Mouse (Mus musculus) sigmoid colon, adult 10 weeks (tissue): ENCODE measurements around the gene 4930469K13Rik. TPM values are rescaled to one million over a fixed set of nuclear protein-coding genes. Genes with fewer than 3 reads are reported as not detected.

Experiments
- polyA plus RNA-seq: library from polyadenylated mRNA; stranded (reverse); fragments of 350-450 nt; fragmentation: Illumina TruSeq; extraction: RNeasy Lipid Tissue Mini Kit (QIAGEN cat#74804); gene quantifications from one replicate; pipeline ENCODE4 v1.2.3, GENCODE M21; 2014; ENCODE audit warnings: low read depth, low replicate concordance

Gene 4930469K13Rik
- not detected for polyA plus RNA-seq

GRCm38 (mm10) chr11:34098422-34098821 is at the start of gene 4930469K13Rik:
4930469K13Rik (minus strand) TSS chr11:34098554.

DNA sequence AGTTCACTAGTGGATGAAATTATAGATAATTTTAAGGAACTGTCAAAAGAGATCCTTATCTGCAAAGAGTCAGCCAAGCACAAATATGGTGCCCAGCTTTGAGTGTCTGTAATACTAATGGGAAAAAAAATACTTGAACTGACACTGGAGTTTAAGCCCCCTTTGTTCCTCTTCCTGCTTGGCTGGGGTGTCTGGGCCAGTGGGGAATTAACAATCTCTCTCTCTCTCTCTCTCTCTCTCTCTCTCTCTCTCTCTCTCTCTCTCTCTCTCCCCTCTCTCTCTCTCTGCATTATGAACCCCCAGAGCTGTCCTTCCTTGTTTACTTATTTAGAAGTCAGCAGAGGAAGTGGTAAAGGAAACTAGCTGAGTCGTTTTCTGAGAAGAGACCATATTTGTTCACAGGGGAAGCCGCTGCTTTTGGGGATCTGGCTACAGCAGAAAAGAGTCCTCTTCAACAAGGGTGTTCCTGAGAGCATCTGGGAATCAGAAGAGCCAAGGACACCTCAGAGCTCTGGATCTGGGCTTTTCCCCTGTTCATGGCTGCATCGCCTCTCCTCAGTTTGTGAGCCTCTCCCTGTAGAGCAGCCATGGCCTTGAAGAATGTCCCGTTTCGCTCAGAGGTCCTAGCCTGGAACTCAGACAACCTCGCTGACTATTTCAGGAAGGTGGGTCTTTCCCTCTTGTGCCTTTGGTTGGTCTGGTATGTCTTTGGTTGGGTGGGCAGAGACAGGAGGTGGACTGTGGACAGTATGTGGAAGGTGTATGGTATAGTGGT is 51.4 kb downstream of the 4930469K13Rik start, which contains the start of gene Lcp2:
TSS of gene Lcp2 (plus strand) at position 154 of the 775 bp plus-strand sequence.

GRCm38 (mm10) chr11:33992938-33993337 is 105.4 kb downstream of the 4930469K13Rik start, which contains the start of gene Kcnip1:
Kcnip1 (minus strand) TSS chr11:33993152.

GRCm38 (mm10) chr11:33962688-33963407 is 135.5 kb downstream of the 4930469K13Rik start, which contains the start of gene Kcnmb1:
Kcnmb1 (plus strand) TSS chr11:33963013.

Other genes with a start within 250 kb of the 4930469K13Rik start
- 13.4 TPM for gene Kcnmb1, start 135.5 kb downstream of the 4930469K13Rik start, polyA plus RNA-seq
- gene Kcnip1, start 105.4 kb downstream of the 4930469K13Rik start, polyA plus RNA-seq = 2.8 TPM
- gene Lcp2, start 51.6 kb downstream of the 4930469K13Rik start, polyA plus RNA-seq = 3.8 TPM
- not detected for gene Foxi1, start 109.5 kb upstream of the 4930469K13Rik start, polyA plus RNA-seq
- 0.09 TPM for gene Fam196b, start 216.3 kb upstream of the 4930469K13Rik start, polyA plus RNA-seq